Mouse (Mus musculus) heart, adult 11 months (tissue): Measurements from ENCODE around the gene Dpysl5.
A peak's percentile ranks its signal among the peaks of the same experiment; 100 is the strongest.

Source experiments
- DNase-seq: peaks from one replicate; pipeline ENCODE4 v3.0.0; 2022

Dpysl5 gene

DNA sequence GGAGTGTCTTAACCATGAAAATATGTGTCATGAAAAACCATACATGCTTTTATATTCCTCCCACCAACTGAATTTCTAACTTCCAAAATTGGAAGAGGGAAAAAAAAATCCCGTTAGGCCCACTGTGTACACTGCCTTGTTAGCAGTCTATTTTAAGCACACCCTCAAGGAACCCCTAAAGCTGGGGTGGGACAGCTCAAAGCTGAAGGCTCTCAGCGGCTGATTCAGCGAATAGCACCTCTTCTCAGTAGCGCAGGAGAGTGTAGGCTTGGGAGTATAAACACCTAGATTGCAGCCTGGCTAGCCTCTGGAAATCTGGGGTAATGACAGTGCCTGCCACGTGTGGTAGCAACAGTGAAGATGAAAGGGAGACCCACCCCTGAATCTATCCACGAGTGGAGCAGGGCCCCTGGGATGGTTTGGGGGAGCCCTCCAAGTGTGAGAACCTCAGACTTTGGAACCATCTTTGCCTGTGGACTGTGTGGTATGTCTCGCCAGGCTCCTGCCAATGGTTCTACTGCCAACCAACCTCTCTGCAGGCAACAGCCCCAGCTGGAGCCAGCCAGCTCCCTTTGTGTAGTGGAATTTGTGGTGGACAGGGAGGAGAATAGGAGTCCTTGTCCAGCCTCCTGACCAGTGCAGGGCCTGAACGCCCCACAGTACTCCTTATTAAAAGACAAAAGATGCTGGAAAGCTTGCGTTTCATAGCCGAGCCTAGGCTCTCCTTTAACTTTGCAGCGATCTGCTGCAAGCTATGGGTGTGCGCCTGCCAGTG is 54.4 kb downstream of the Dpysl5 start:
- DNase-seq = no peak

DNA sequence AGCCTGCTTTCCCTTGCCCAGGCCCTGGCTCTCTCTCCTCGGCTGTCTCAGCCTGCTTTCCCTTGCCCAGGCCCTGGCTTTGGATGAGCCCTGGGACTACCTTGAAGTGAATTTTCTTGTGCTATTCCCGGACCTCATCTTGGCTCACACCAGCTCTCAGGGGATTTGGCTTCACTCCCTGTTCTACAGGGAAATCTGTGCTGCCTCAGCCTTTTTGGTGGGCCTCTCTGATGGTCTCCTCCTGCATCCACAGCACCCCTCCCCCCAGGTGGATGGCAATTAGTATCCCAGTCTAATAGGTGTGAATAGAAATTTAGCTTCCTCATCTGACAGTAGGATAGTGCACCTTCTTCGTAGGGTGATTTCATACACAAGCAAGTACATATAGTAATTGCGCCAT is 56.7 kb downstream of the Dpysl5 start:
- DNase-seq = no peak

DNA sequence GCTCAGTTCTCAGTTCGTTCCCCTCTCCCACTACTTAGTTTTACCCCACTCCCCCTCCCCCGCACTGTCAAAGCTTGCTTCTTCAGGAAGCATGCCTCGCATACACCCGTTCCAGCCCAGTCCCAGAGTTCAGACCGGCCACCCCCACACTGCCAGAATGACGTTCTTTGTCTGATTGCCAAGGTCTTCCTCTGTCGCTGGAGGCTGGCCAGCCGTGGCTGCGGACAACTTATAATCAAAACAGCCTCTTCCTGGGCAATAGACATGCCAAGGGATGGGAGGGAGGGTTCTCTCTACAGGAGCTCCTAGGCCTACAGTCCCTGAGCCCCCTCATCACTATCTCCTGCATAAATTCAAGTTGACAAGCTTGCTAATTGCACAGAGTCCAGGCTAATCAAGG is 57.2 kb downstream of the Dpysl5 start:
- DNase-seq = peak; percentile 94

DNA sequence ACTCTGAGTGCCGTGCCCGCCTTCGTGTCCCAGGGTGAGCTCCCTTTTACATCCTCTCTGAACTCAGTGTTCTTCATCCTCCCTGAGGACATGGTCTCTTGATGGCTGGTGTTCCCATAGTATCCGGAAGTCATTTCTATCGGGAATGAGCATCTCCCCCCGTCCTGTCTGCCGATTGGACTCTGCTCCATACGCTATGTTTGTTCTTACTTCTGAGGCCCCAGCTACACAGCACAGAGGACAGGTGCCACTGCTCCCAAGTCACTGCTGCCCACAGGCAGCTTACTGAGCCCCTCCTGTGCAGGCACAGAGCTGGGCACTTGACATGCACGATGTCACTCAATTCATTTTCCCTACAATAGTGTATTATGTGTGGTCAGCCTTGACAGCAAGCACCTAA is 57.7 kb downstream of the Dpysl5 start:
- no peak for DNase-seq

DNA sequence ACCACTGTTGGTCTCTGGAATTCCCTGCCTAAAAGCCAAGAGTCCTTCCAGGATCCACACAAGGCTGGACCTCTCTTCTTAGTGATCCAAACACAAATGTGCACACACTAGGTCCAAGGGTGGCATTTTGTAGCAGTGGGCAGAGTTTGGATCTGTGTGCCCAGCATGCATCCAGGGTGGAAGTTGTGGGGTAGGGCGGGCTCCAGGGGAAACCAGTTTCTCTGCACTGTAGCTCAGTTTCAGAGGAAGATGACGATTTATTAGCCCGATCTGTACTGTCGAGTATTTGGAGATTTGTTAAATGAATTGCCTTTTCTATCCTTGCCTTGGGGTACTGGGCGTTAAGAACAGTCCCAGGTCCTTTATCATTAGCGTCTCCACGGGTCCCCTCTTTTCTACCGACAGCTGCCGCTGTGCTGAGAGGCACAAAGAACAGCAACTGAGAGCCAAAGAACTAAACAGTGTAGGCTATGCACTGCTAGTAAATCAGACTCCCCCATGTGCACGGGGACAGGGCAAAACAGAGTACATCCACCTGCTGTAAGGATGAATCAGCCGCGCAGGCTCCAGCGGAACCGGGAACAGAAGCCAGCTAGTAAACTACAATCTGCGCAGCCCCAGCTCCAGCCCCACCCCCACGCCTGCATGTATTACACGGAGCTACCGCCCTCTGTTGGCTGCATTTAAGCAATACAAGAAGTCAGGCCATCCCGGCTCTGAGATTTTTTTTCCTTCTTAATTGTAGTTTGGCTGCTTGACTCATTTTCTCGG is 63.4 kb downstream of the Dpysl5 start:
- DNase-seq = peak; percentile 98

DNA sequence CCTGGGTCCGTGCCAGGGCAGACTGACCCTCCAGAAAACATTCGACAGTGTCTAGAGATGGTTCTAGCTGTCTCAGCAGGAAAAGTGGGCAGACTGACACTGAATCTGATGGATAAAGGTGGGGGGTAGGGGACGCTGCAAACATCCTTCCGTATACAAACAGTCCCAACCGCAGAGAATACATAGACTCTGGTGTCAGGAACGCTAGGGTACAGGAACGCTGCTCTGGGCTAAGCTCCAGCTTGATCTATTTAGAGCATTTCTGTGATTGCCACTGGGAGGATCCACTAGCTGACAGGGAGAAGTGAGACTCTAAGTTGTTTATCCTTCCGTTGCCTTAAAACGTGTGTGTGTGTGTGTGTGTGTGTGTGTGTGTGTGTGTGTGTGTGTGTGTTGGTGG is 69.3 kb downstream of the Dpysl5 start:
- DNase-seq = peak; percentile 93

DNA sequence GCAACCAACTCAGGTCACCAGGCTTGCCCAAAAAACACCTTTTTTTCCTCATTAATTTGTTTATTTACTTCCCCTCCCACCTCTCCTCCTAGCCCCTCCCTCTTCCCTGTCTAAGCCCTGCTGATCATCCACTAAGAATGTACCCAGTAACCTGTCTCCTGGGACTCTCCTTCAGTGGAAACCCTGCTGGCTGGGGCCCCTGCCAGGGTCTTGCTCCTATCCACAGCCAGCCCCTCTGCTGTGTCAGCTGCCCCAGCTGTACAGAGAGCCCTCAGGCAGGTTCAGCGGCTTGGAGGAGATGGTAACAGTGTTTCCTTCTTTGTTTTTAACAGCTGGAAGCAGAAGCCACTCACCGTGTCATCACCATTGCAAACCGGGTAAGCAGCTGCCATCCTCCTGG is 69.8 kb downstream of the Dpysl5 start:
- DNase-seq = peak; percentile 77

DNA sequence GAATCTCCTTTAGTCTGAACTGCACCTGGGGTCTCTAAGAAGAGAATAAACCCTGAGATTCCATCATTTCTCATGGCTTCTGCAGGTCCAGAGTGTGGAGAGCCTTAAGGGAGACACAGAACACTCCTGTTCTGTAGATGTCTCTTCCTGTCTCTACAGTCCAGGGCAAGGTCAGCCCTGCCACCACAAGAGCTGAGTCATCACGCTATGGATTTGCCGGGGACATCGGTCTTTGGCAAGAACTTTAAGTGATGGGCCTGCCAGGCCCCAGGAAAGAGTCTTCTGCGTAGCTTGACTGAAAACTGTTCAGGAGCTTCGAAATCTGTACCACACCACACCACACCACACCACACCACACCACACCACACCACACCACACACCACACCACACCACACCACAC is 76.0 kb downstream of the Dpysl5 start:
- no peak for DNase-seq

DNA sequence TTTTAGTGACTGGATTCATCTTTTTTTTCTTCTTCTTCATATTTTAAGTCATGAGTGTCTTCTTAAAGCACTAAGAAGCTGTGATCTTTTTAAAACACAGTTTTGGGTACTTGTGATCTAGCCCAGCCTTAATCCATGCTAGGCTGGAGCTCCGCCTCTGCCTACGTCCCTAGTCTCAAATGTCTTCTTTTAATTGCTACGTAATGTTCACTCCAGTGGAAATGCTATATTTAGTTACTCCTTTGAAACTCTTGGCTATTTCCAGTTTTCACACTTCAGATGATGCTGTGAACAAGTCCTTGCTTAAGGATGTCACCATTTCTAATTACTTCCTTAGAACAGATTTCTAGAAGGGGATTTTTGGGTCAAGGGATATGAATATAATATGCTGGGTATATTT is 78.7 kb downstream of the Dpysl5 start:
- DNase-seq = no peak

DNA sequence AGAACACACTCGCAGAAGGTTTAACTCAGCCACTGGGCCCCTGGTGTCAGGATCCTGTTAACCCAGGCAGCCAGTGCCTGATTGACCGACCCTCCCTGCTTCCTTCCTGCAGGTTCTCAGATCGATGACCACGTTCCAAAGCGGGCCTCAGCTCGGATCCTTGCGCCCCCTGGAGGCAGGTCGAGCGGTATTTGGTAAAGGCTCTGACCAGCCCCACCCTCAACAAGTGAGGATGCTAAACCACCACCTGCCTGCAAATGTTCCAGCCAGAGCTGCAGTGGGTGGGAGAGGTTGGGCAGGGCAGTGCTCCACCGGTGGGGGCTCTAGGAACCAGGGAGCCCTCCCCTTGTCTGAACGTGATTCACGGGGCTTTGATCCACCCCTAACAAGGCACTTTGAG is 84.8 kb downstream of the Dpysl5 start:
- DNase-seq = peak; percentile 95

DNA sequence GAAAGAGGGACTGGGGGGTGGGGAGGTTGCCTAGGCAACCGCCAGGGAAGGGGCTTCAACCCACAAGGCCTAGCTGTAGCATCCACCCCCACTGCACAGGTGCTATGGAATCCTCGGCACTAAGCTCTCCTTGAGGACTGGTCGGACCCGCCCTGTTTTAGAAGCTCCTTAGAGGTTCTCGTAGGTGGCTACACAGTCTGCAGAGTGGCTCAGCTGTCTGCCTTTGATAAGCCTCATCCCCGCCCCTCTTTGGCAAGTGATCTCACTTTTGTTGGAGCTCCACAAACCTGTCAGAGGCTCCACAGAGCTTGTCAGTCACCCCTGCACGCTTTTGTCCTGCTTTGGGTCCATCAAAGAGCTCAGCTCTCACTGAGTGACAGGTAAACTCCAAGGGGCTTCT is 86.1 kb downstream of the Dpysl5 start:
- DNase-seq = peak; percentile 76

DNA sequence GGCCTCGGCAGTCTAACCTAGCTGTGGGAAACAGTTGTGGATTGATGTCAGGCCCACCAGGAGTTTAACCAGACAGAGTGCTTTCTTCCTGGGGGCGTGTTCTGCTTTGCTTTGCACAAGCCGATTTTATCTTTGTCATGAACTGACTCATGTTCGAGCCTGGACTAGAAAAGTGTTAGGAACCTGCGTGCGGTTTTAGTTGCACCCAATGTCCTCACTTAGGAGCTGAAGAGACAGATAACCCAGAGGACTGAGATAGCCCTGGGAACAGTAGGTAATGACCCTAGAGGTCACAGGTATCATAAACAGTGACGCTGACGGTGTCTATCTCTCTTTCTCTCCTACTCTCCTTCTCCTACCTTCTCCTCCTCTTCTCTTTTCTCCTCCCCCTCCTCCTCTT is 86.6 kb downstream of the Dpysl5 start:
- DNase-seq = peak; percentile 78

DNA sequence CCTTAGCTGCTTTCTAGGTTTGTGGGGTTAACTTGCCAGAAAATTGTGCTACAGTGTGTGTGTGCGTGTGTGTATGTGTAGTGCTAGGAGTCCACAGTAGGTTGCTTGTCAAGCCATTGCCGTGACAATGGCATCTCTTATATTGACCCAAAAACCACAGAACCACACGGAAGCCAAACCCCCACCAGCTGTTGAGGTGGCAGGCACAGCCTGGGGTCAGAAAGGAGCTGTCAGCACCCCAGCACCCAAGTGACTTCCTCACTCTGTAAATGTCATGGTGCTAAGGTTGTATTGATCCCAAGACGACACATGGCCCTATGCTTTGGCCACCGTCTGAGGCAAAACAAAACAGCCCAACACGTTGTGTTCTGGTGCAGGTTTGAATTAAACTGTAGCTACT is 87.6 kb downstream of the Dpysl5 start:
- no peak for DNase-seq

DNA sequence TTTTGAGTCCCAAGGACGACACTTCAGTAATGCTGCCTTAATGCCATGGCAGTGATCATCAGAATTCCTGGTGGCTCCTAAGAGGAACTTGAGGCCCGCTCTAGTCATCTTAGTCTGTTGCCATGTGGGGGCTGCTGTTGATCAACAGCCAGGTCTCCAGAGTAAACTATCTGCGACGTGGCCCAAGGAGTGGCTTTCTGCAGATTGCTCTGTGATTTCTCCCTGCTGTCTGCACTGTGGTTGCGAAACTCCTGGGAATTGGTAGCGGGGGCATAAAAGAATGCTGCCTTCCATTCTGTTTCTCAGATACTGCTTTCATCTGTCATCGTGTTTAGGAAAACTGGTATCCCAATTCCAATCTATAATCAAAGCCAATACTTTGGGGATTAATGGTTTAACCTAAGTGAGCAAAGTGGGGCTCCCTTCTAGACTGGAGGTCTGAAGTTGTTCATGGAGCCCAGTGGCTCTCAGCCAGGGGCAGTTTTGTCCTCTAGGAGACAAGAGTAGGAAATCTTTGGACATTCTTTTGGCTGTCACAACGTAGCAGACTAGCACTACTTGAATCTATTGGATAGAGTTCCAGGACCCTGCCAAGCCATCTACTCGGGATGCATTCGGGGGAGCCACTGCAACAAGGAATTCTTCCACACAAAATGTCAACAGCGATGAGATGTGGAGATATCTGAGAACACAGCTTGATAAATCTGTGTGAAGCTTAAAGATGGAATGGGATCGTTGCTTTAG is 91.5 kb downstream of the Dpysl5 start:
- DNase-seq = no peak

DNA sequence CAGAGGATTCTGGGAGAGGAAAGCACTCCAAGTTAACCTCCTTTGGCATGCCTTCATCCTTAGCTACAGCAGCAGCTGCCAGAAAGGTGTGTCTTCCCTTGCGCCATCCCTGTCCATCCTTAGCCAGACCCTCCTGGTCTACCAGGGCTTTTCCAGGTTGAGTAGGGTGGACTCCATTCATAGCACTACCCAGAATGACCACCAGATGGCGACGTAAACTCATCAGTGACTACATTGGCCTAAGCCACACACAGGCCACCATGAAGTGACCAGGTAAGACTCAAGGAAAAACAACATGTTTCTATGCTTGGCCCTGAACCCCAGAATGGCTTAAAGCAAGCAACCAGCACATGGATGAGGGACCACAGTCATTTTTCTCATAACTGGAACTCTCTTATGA is 94.7 kb downstream of the Dpysl5 start:
- peak; percentile 98 for DNase-seq

DNA sequence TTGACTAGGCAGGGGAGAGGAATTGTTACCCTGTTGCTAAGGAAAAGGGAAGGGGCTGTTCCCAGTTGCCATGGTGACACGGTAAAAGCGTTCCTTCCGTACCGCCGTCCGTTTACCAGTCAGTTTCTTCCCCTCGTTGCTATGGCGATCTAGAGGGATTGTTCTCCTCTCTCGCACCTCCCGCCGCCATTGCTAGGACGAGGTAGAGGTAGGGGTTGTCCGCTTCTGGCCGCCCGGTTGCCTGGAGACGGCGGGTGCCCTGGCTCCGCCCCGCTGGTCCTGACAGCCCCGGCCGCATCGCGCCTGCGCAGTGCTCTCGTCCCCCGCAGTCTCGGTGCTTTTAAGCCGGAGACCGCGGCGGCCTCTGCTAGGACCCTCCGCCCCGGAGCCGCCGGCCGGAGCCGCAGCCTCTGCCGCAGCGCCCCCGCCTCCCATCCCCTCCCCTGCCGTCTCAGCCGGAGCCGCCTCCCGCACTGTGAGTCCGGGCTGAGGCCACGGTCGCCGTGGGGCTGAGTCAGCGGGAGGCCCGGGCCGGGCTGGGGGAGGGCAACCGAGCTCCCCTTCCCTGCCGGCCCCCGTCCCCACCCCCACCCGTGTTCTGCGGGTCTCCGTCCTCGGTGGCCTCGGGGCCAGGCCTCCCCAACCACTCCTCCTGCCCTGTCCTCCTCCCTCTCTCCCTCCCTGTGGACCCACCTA is 103.2 kb downstream of the Dpysl5 start, which contains the start of gene Mapre3:
TSS of gene Mapre3 (plus strand) at position 218 of the 696 bp plus-strand sequence.
- DNase-seq = peak; percentile 100

DNA sequence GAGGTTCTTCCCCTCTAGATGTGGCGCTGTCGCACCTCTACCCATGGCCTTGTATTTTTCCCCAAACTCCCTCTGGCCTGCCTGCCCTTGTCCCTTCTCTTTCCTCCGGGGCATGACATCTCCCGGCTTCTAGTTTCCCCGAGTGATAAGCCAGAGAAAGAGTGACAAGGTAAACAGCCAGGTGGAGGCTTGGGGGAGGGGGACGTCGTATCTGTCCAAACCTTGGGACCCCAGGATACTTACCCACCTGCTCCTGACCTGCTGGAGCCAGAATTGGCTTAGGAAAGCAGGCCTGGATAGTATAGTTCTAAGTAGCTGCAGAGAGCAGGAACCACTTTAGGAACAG is 103.7 kb downstream of the Dpysl5 start:
- no peak for DNase-seq

DNA sequence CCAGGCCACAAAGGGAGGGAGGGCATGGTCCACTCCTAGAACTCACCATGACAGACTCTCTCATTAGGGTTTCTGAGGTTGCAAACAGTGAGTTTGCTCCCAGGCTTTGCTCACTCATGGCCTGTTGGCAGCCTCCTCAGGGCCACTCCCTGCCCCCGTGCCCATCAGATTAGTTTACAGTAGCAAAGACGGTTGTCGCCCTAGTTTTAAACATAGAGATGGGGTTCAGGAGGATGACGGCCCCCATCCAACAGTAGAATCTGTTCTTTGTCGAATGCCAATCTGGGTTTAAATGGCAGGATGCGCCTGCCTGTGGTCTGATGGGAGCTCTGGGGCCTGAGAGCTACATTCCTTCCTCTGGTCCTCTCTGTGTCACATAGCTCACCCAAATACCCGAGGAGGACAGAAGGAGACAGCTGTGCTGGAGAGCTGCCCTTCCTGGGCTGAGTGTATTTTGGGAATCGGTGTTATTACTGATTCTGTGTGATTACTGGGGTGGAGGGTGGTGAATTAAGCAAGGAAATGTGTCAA is 105.0 kb downstream of the Dpysl5 start:
- peak; percentile 95 for DNase-seq

DNA sequence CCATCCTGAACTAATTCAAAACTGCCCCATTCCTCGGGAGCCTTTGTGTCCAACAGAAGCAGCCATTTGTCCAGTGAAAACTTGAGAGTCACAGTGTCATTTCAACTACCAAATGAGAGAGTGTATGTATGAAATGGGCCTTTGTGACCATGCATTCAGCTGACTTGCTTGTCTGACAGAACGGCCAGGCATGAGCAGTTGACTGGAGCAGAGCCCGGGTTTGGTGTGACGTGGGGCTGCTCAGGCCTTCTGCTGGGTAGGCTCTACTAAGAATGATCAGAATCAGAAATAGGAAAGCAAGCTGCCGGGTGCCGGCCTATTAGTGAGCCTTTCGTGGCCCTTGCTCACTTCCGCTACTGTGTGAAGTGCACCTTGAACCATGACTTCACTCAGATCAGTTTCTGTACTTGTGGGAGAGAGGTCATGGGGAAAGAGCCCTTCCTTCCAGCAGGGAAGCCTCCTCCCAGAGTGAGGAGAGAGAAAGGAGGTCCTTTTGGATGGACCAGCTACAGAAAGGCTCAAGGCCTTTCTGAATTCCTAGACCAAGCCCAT is 107.5 kb downstream of the Dpysl5 start:
- no peak for DNase-seq

DNA sequence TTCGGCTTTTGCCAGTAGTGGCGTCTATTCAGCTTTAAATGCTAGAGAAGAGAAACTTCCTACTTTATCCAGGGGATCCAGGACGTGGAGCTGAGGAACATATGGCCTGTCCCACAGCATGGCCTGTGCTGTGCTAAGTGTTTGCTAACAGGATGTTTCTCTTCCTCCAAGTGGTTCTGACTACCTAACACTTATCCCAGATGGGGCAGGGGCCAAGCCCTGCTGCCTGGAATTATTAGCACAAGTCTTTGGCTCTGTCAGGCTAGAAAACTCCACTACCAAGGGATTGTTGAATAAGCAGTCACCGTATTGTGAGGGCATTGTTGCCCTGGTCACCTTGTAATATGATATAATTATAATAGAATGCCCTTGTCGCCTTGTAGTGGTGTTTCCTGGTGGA is 111.3 kb downstream of the Dpysl5 start:
- DNase-seq = no peak

DNA sequence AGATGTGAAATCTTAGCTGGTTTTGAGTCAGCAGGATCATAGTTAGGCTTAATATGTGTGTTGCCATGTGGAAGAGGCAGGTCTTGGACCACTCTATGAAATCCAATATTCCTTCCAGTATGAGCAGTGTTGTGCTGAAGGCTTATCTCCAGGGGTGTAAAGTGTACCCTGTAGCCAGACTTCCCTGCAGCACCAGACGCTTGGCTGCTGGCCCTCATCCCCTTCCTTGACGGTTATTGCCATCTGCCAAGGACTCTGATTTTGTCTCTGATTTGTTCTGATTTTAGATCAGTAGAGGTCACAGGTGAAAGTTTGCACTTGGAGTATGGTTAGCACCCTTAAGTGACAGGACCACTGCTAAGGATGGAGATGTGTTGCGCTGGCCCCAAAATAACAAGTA is 111.7 kb downstream of the Dpysl5 start:
- no peak for DNase-seq

DNA sequence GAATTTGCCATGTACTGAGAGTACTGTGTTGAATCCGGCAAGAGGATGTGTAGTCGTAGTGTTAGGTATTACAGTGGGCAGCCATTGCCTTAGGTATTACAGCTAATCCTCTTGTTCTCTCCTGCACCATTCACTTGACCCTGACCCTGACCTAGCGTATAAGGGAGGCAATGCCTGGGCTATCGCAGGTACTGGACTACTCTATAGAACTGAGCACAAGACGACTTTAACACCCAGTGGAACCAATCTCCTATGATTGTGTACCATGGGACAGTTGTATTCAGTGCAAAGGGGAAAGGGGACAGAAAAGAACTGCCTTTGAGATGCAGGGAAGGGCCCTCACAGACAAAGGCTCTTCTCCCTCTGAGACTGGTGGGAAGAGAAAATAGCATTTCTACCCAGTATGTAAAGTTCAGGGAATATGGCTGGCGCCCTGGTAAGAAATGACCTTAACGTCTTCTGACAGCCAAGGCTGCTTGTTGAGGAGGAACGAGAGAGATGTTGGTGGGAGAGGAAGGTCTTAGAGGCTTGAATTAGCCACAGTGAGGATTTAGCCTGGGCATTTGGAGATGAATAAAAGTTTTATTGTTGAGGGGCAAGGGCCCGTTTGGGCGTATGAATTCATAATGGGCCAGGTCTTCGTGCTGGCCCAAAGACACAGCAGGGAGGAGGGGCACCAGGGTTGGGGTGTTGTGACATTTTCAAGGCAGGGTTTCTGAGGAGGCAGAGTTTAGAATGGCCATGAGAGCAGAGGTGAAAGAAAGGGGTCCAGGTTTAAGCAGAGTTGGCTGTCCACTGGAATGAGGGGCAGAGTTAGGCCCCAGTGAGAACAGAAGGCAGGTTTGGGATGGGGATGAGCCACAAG is 113.0 kb downstream of the Dpysl5 start:
- DNase-seq = no peak
